Mouse (Mus musculus): Measurements from ENCODE around the gene Mafk.

DNA sequence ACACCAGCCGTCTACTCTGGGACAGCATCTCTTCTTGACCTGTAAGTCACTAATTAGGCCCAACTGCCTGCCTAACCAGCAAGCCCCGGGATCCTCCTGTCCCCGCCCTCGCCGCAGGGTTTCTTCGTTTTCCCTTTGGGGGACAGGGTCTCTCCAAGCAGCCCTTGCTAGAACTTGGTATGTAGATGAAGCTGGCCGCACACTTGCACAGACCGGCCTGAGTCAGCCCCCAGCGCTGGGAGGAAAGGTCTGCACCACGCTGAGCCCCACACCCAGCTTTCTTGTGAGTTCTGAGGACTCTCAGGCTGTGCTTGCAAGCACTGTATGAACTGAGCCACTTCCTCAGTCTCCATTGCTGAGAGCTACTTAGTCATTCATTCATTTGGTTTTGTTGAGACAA, 33.2 kb downstream of the Mafk start:
- TF ChIP-seq GATA1 (IDR thresholded peaks at IDR 0.05; ENCODE audit: low read length) (no peak), TAL1 (IDR thresholded peaks at IDR 0.05; ENCODE audit: low read length) (no peak)

Measured in erythroblast, embryonic 14.5 days (primary cell).